ENCODE assay signal across 11 mouse cellular contexts in genomic region chr2:116001352-116002138, GRCm38 (mm10).
A peak's percentile ranks its signal among the peaks of the same experiment; 100 is the strongest.
DNase-seq lines count a peak whose midpoint lies in the region; ATAC-seq and TF ChIP-seq lines count a peak whose summit lies in the region.
"Had no signal": no experiment of that assay in that cellular context is flagged by ENCODE, and none has a peak within 500 bp of the region (broad histone marks: within the 10 kb centered on the region; RNA-seq: fewer than 3 reads in every experiment).

No protein-coding gene starts in this region.

- H3K27me3 ChIP-seq in lung, embryonic 14.5 days (ENCODE audit: insufficient read depth, low read length): no peaks in the 10 kb centered on the region
- H3K27me3 ChIP-seq in forebrain, embryonic 14.5 days (replicated peaks; ENCODE audit: control insufficient read depth, insufficient read depth, low read length): no peaks in the 10 kb centered on the region
- H3K27me3 ChIP-seq in kidney, postnatal 0 days (ENCODE audit: insufficient read depth, low read length): no peaks in the 10 kb centered on the region
- no peaks in the 10 kb centered on the region for H3K27me3 ChIP-seq in neural tube, embryonic 15.5 days (replicated peaks)
- H3K27me3 ChIP-seq: megakaryocyte, embryonic 14.5 days had no signal

- TF ChIP-seq CTCF in lung, embryonic 14.5 days (IDR thresholded peaks at IDR 0.05; ENCODE audit: low read depth): no peak
- no peak for TF ChIP-seq CTCF in lung, adult 2 months (IDR thresholded peaks at IDR 0.05; ENCODE audit: insufficient read depth, low read length)
- TF ChIP-seq CTCF in kidney, postnatal 0 days (IDR thresholded peaks at IDR 0.05; ENCODE audit: low read depth): no peak

- 21% methylated on average over 6 of the region's 6 CpGs for WGBS in lung, embryonic 14.5 days
- WGBS in lung, adult 2 months: 56% methylated on average over 6 of the region's 6 CpGs
- 11% methylated on average over 6 of the region's 6 CpGs for WGBS in forebrain, embryonic 14.5 days
- 13% methylated on average over 6 of the region's 6 CpGs for WGBS in kidney, postnatal 0 days
- WGBS in neural tube, embryonic 15.5 days: 13% methylated on average over 6 of the region's 6 CpGs

- H3K4me1 ChIP-seq in lung, embryonic 14.5 days (ENCODE audit: insufficient read depth): peaks cover 13% of the 10 kb centered on the region; the same call in 1 of the 2 replicates
- H3K4me1 ChIP-seq in lung, adult 2 months (ENCODE audit: control insufficient read depth, insufficient read depth, low read length): no peaks in the 10 kb centered on the region
- H3K4me1 ChIP-seq in forebrain, embryonic 14.5 days (ENCODE audit: control insufficient read depth, insufficient read depth, low read length): peaks cover 47% of the 10 kb centered on the region
- 0 out of 2 replicates have a peak, but pooled peaks cover 8% of the 10 kb centered on the region for H3K4me1 ChIP-seq in kidney, postnatal 0 days (replicated peaks; ENCODE audit: insufficient read depth, low read length)
- H3K4me1 ChIP-seq in neural tube, embryonic 15.5 days: peaks cover 30% of the 10 kb centered on the region
- H3K4me1 ChIP-seq: megakaryocyte, embryonic 14.5 days had no signal

- no peaks in the 10 kb centered on the region for H3K9me3 ChIP-seq in lung, embryonic 14.5 days (ENCODE audit: low read depth, low read length)
- H3K9me3 ChIP-seq in forebrain, embryonic 14.5 days (replicated peaks; ENCODE audit: control insufficient read depth, low read length): no peaks in the 10 kb centered on the region
- H3K9me3 ChIP-seq in kidney, postnatal 0 days (replicated peaks; ENCODE audit: low read length): no peaks in the 10 kb centered on the region
- H3K9me3 ChIP-seq in neural tube, embryonic 15.5 days (replicated peaks): no peaks in the 10 kb centered on the region

- no peak overlapping the region for H3K27ac ChIP-seq in lung, embryonic 14.5 days (ENCODE audit: low read depth)
- H3K27ac ChIP-seq in forebrain, embryonic 14.5 days (ENCODE audit: low read depth, low read length): no peak overlapping the region; the same call in 1 of the 2 replicates
- no peak overlapping the region for H3K27ac ChIP-seq in kidney, postnatal 0 days
- peak overlapping the region; percentile 6; the same call in 1 of the 2 replicates for H3K27ac ChIP-seq in neural tube, embryonic 15.5 days (replicated peaks)
- H3K27ac ChIP-seq: heart, adult 2 months had no signal

- no peak overlapping the region for H3K4me2 ChIP-seq in lung, embryonic 14.5 days
- no peak overlapping the region for H3K4me2 ChIP-seq in forebrain, embryonic 14.5 days (ENCODE audit: low read length)
- H3K4me2 ChIP-seq in kidney, postnatal 0 days (ENCODE audit: low read length): no peak overlapping the region
- no peak overlapping the region for H3K4me2 ChIP-seq in neural tube, embryonic 15.5 days

- peak; percentile 61 for DNase-seq in lung, embryonic 14.5 days
- no peak for DNase-seq in lung, adult 2 months
- no peak for DNase-seq in forebrain, embryonic 14.5 days (ENCODE audit: low spot score)
- DNase-seq in kidney, postnatal 0 days (ENCODE audit: low spot score): peak; percentile 84
- DNase-seq in spleen, adult 12 weeks (ENCODE audit: low spot score): no peak
- DNase-seq in adrenal gland, postnatal 25 days: no peak
- DNase-seq: cerebellum, postnatal 25 days; heart, adult 2 months; layer of hippocampus, postnatal 36 days had no signal

- H3K9ac ChIP-seq in lung, embryonic 14.5 days: no peak overlapping the region
- H3K9ac ChIP-seq in forebrain, embryonic 14.5 days (ENCODE audit: low read length): 0 out of 2 replicates have a peak overlapping the region, but pooled peaks have one; percentile 2
- H3K9ac ChIP-seq in kidney, postnatal 0 days (ENCODE audit: low read depth, low read length): no peak overlapping the region
- no peak overlapping the region for H3K9ac ChIP-seq in neural tube, embryonic 15.5 days (replicated peaks)

- no peak for TF ChIP-seq POLR2A in lung, adult 2 months (IDR thresholded peaks at IDR 0.05; ENCODE audit: borderline replicate concordance, extremely low read depth, low read depth, low read length)

- ATAC-seq in lung, embryonic 14.5 days (ENCODE audit: insufficient read depth): peak; percentile 55; the same call in 1 of the 2 replicates
- ATAC-seq in forebrain, embryonic 14.5 days: no peak
- ATAC-seq in kidney, postnatal 0 days (replicated peaks; ENCODE audit: low FRiP score, low read depth): no peak; the same call in 1 of the 2 replicates
- ATAC-seq in neural tube, embryonic 15.5 days (ENCODE audit: low FRiP score): no peak

- peaks cover 24% of the 10 kb centered on the region; the same call in 1 of the 2 replicates for H3K36me3 ChIP-seq in lung, embryonic 14.5 days (ENCODE audit: insufficient read depth)
- peaks cover 19% of the 10 kb centered on the region for H3K36me3 ChIP-seq in forebrain, embryonic 14.5 days (ENCODE audit: control insufficient read depth, insufficient read depth, low read length)
- H3K36me3 ChIP-seq in kidney, postnatal 0 days (ENCODE audit: insufficient read depth, low read length): 0 out of 2 replicates have a peak, but pooled peaks cover 14% of the 10 kb centered on the region
- H3K36me3 ChIP-seq in neural tube, embryonic 15.5 days: no peaks in the 10 kb centered on the region

- H3K4me3 ChIP-seq in lung, embryonic 14.5 days (ENCODE audit: low read depth, low read length): no peak overlapping the region
- H3K4me3 ChIP-seq in lung, adult 2 months (replicated peaks; ENCODE audit: extremely low read depth, low read depth, low read length): no peak overlapping the region
- no peak overlapping the region for H3K4me3 ChIP-seq in forebrain, embryonic 14.5 days (ENCODE audit: low read depth, low read length)
- H3K4me3 ChIP-seq in kidney, postnatal 0 days (replicated peaks; ENCODE audit: low read depth, low read length): no peak overlapping the region
- no peak overlapping the region for H3K4me3 ChIP-seq in neural tube, embryonic 15.5 days (replicated peaks)
- H3K4me3 ChIP-seq: heart, adult 2 months; megakaryocyte, embryonic 14.5 days had no signal

Comparison
In these comparisons a context has a peak if more than half of its experiments do, and no peak if none do; other contexts are left out.
1. DNase-seq: peak in lung, embryonic 14.5 days (single experiment) and kidney, postnatal 0 days (single experiment); none in lung, adult 2 months (single experiment), forebrain, embryonic 14.5 days (single experiment), spleen, adult 12 weeks (single experiment) and adrenal gland, postnatal 25 days (single experiment).